10 mouse cellular contexts compared by ENCODE assay signal in the genomic region with DNA sequence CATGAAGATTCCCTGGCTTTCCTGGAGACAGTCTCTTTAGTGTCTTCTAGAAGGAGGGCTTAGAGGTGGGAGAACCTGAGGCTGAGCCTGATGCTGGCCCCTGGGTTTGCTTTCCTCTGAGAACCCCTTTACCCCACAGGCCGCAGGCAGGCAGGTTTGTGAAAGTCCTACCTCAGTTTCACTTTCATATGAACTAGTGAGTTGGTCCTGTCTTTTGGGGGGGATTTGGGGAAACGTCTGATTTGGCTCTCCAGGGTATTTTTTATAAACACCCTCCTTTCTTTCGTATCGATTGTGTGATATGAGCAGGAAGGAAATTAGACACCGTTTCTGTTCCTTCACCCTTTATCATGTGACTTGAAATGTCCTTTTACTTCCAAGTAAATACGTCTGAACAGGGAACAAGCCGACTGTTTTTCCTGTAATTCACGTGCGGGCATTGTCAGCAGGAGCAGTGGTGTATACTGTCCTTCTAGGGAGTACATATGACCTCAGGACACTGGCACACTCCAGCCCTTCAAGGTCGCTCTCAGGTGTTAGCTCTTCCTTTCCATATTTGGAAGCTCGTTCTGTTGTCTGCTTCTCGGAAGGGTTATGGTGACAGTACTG.
A peak's percentile ranks its signal among the peaks of the same experiment; 100 is the strongest.
DNase-seq lines count a peak whose midpoint lies in the region; ATAC-seq lines count a peak whose summit lies in the region.
"Had no signal": no experiment of that assay in that cellular context is flagged by ENCODE, and none has a peak within 500 bp of the region (broad histone marks: within the 10 kb centered on the region; RNA-seq: fewer than 3 reads in every experiment).

No protein-coding gene starts in this region.

- peaks cover 73% of the 10 kb centered on the region for H3K4me1 ChIP-seq in heart, embryonic 10.5 days
- H3K4me1 ChIP-seq in intestine, embryonic 15.5 days (replicated peaks), result peaks cover 25% of the 10 kb centered on the region
- H3K4me1 ChIP-seq in hindbrain, embryonic 16.5 days (ENCODE audit: control insufficient read depth, insufficient read depth, low read depth, low read length), result peaks cover 6% of the 10 kb centered on the region; the same call in 1 of the 2 replicates

- no peak overlapping the region for H3K9ac ChIP-seq in intestine, embryonic 15.5 days
- H3K9ac ChIP-seq in hindbrain, embryonic 16.5 days (ENCODE audit: low read depth, low read length), result no peak overlapping the region

- peaks cover 13% of the 10 kb centered on the region; the same call in 1 of the 2 replicates for H3K36me3 ChIP-seq in heart, embryonic 10.5 days
- H3K36me3 ChIP-seq in intestine, embryonic 15.5 days, result peaks cover 5% of the 10 kb centered on the region; the same call in 1 of the 2 replicates
- H3K36me3 ChIP-seq in hindbrain, embryonic 16.5 days (ENCODE audit: control insufficient read depth, insufficient read depth, low read length), result no peaks in the 10 kb centered on the region

- no peaks in the 10 kb centered on the region for H3K27me3 ChIP-seq in heart, embryonic 10.5 days (ENCODE audit: insufficient read depth, poor library complexity, severe bottlenecking)
- H3K27me3 ChIP-seq in intestine, embryonic 15.5 days (replicated peaks), result no peaks in the 10 kb centered on the region
- H3K27me3 ChIP-seq in hindbrain, embryonic 16.5 days (replicated peaks; ENCODE audit: control insufficient read depth, insufficient read depth, low read length), result 0 out of 2 replicates have a peak, but pooled peaks cover 2% of the 10 kb centered on the region

- DNase-seq in heart, embryonic 10.5 days (ENCODE audit: low spot score), result no peak
- no peak for DNase-seq in heart, postnatal 4 days
- DNase-seq in 416B (ENCODE audit: low read depth) (peak; percentile 26), R1 (ENCODE audit: low read depth, low spot score) (peak; percentile 17)
- no peak for DNase-seq in cerebellum, adult 9-11 months
- DNase-seq in left cerebral cortex, adult 11 months (ENCODE audit: low spot score), result no peak
- DNase-seq: cerebellum, adult 18-20 months; layer of hippocampus, postnatal 36 days had no signal

- H3K4me2 ChIP-seq in intestine, embryonic 15.5 days (replicated peaks), result 0 out of 2 replicates have a peak overlapping the region, but pooled peaks have one; percentile 4
- no peak overlapping the region for H3K4me2 ChIP-seq in hindbrain, embryonic 16.5 days (ENCODE audit: low read length)

- no peak overlapping the region for H3K4me3 ChIP-seq in heart, embryonic 10.5 days
- no peak overlapping the region for H3K4me3 ChIP-seq in intestine, embryonic 15.5 days (replicated peaks)
- no peak overlapping the region for H3K4me3 ChIP-seq in hindbrain, embryonic 16.5 days (ENCODE audit: low read length)

- no peaks in the 10 kb centered on the region for H3K9me3 ChIP-seq in heart, embryonic 10.5 days
- no peaks in the 10 kb centered on the region for H3K9me3 ChIP-seq in intestine, embryonic 15.5 days
- no peaks in the 10 kb centered on the region for H3K9me3 ChIP-seq in hindbrain, embryonic 16.5 days (ENCODE audit: control insufficient read depth, low read length)

- WGBS in heart, embryonic 10.5 days, result 63% methylated on average over 12 of the region's 12 CpGs
- 58% methylated on average over 12 of the region's 12 CpGs for WGBS in intestine, embryonic 15.5 days
- WGBS in hindbrain, embryonic 16.5 days, result 86% methylated on average over 12 of the region's 12 CpGs

- no peak for ATAC-seq in intestine, embryonic 15.5 days
- ATAC-seq in hindbrain, embryonic 16.5 days, result no peak

- H3K27ac ChIP-seq in heart, embryonic 10.5 days, result peak overlapping the region; percentile 72
- 0 out of 2 replicates have a peak overlapping the region, but pooled peaks have one; percentile 10 for H3K27ac ChIP-seq in intestine, embryonic 15.5 days
- H3K27ac ChIP-seq in hindbrain, embryonic 16.5 days (ENCODE audit: low read depth, low read length), result no peak overlapping the region

Comparison
In these comparisons a context has a peak if more than half of its experiments do, and no peak if none do; other contexts are left out.
1. DNase-seq: peak in 416B (single experiment) and R1 (single experiment); none in heart, embryonic 10.5 days (single experiment), heart, postnatal 4 days (single experiment), cerebellum, adult 9-11 months (single experiment) and left cerebral cortex, adult 11 months (single experiment).